Mouse (Mus musculus): ENCODE results near the gene Tubb2a. TPM values are rescaled to one million over a fixed set of nuclear protein-coding genes. Genes with fewer than 3 reads are reported as not detected.
"Not testable (repeated sequence)": the region's sequence is repeated elsewhere in the genome, so short reads cannot be mapped to it uniquely, and the experiment has no call there.

Tubb2a gene
- polyA plus RNA-seq, 1 experiment from 2014 or later = 217 TPM

- H3K27me3 ChIP-seq (ENCODE audit: control insufficient read depth, insufficient read depth, low read length); H3K9ac ChIP-seq (replicated peaks; ENCODE audit: low read depth, low read length); H3K9me3 ChIP-seq (ENCODE audit: control insufficient read depth, low read depth, low read length); H3K4me2 ChIP-seq (replicated peaks; ENCODE audit: low read depth, low read length); H3K4me3 ChIP-seq (ENCODE audit: low read depth, low read length); H3K36me3 ChIP-seq (ENCODE audit: control insufficient read depth, insufficient read depth, low read length): not testable (repeated sequence)
- ATAC-seq (ENCODE audit: insufficient number of reproducible peaks, insufficient read depth, low FRiP score, low read depth) = peak; percentile 17; the same call in 1 of the 2 replicates
- peaks cover 11% of the 10 kb centered on the region for H3K4me1 ChIP-seq (ENCODE audit: control insufficient read depth, insufficient read depth, low read length)
- WGBS = 53% methylated on average over 5 of the region's 5 CpGs
- H3K27ac ChIP-seq (ENCODE audit: low read length) = peak overlapping the region; percentile 52; the same call in 1 of the 2 replicates
These were observed 10.4 kb upstream of the Tubb2a start for GRCm38 (mm10) chr13:34088201-34088649.

- peaks cover 11% of the 10 kb centered on the region for H3K4me1 ChIP-seq (ENCODE audit: control insufficient read depth, insufficient read depth, low read length)
- H3K27ac ChIP-seq (ENCODE audit: low read length) = no peak overlapping the region
- H3K27me3 ChIP-seq (ENCODE audit: control insufficient read depth, insufficient read depth, low read length) = no peaks in the 10 kb centered on the region
- H3K4me2 ChIP-seq (replicated peaks; ENCODE audit: low read depth, low read length) = no peak overlapping the region
- H3K4me3 ChIP-seq (ENCODE audit: low read depth, low read length) = no peak overlapping the region
- H3K9ac ChIP-seq (replicated peaks; ENCODE audit: low read depth, low read length) = no peak overlapping the region
- no peak for ATAC-seq (ENCODE audit: insufficient number of reproducible peaks, insufficient read depth, low FRiP score, low read depth)
- WGBS = 58% methylated on average over 7 of the region's 7 CpGs
- no peaks in the 10 kb centered on the region for H3K9me3 ChIP-seq (ENCODE audit: control insufficient read depth, low read depth, low read length)
- H3K36me3 ChIP-seq (ENCODE audit: control insufficient read depth, insufficient read depth, low read length) = no peaks in the 10 kb centered on the region
These were observed 9.4 kb upstream of the Tubb2a start for GRCm38 (mm10) chr13:34087052-34087812.

DNA sequence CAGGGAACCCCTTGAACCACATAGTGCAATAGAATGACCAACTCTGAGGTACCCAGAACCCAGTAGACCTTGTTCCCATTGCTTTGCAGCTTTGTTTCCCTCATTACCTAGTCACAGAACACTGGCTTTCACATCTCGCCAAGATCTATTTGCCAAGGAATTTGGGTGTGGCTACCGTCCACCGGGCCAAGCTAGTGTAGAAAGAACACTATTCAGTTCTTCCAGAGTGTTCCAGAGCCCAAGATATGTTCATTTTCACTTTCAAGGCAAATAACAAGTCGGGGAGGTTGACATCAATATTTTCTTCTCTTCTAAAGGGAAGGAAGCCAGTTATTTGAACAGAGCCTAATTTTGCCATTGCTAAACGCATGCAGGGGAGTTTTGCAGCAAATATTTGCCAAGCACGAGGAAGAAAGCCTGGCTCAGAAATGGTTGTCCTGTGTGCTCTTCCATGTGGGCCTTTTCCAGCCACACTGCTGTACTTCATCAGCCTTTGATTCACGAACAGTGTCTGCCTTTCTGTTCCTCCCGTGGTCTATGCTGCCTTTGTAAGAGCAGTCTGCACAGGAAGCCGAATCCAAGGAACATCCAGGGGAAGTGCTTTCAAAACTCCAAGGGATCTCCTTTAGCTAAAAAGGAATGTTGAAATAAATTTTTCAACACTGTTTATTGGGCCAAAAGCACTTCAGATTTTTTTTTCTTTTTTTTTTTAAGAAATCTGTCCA, 6.4 kb upstream of the Tubb2a start:
- no peaks in the 10 kb centered on the region for H3K27me3 ChIP-seq (ENCODE audit: control insufficient read depth, insufficient read depth, low read length)
- no peak overlapping the region for H3K4me2 ChIP-seq (replicated peaks; ENCODE audit: low read depth, low read length)
- 48% methylated on average over 9 of the region's 9 CpGs for WGBS
- H3K9me3 ChIP-seq (ENCODE audit: control insufficient read depth, low read depth, low read length) = no peaks in the 10 kb centered on the region
- H3K9ac ChIP-seq (replicated peaks; ENCODE audit: low read depth, low read length) = no peak overlapping the region
- H3K27ac ChIP-seq (ENCODE audit: low read length) = no peak overlapping the region
- ATAC-seq (ENCODE audit: insufficient number of reproducible peaks, insufficient read depth, low FRiP score, low read depth) = no peak
- H3K4me1 ChIP-seq (ENCODE audit: control insufficient read depth, insufficient read depth, low read length) = peaks cover 4% of the 10 kb centered on the region; the same call in 1 of the 2 replicates
- no peaks in the 10 kb centered on the region for H3K36me3 ChIP-seq (ENCODE audit: control insufficient read depth, insufficient read depth, low read length)
- H3K4me3 ChIP-seq (ENCODE audit: low read depth, low read length) = no peak overlapping the region

- Histone ChIP-seq H3K9ac (replicated peaks; ENCODE audit: low read depth, low read length) (no peak overlapping the region), H3K4me1 (ENCODE audit: control insufficient read depth, insufficient read depth, low read length) (peaks cover 5% of the 10 kb centered on the region; the same call in 1 of the 2 replicates), H3K4me2 (replicated peaks; ENCODE audit: low read depth, low read length) (no peak overlapping the region), H3K36me3 (ENCODE audit: control insufficient read depth, insufficient read depth, low read length) (no peaks in the 10 kb centered on the region), H3K4me3 (ENCODE audit: low read depth, low read length) (no peak overlapping the region), H3K27ac (ENCODE audit: low read length) (no peak overlapping the region), H3K27me3 (ENCODE audit: control insufficient read depth, insufficient read depth, low read length) (no peaks in the 10 kb centered on the region), H3K9me3 (ENCODE audit: control insufficient read depth, low read depth, low read length) (no peaks in the 10 kb centered on the region)
- ATAC-seq (ENCODE audit: insufficient number of reproducible peaks, insufficient read depth, low FRiP score, low read depth) = no peak
- 69% methylated on average over 4 of the region's 4 CpGs for WGBS
These were observed 4.1 kb upstream of the Tubb2a start for GRCm38 (mm10) chr13:34081926-34082325.

- Histone ChIP-seq H3K4me2 (replicated peaks; ENCODE audit: low read depth, low read length) (no peak overlapping the region), H3K4me3 (ENCODE audit: low read depth, low read length) (no peak overlapping the region), H3K9ac (replicated peaks; ENCODE audit: low read depth, low read length) (no peak overlapping the region), H3K27ac (ENCODE audit: low read length) (no peak overlapping the region), H3K27me3 (ENCODE audit: control insufficient read depth, insufficient read depth, low read length) (no peaks in the 10 kb centered on the region), H3K9me3 (ENCODE audit: control insufficient read depth, low read depth, low read length) (no peaks in the 10 kb centered on the region), H3K36me3 (ENCODE audit: control insufficient read depth, insufficient read depth, low read length) (peaks cover 3% of the 10 kb centered on the region; the same call in 1 of the 2 replicates), H3K4me1 (ENCODE audit: control insufficient read depth, insufficient read depth, low read length) (peaks cover 9% of the 10 kb centered on the region; the same call in 1 of the 2 replicates)
- no peak for ATAC-seq (ENCODE audit: insufficient number of reproducible peaks, insufficient read depth, low FRiP score, low read depth)
- WGBS = 71% methylated on average over 3 of the region's 3 CpGs
These were observed 2.0 kb upstream of the Tubb2a start for GRCm38 (mm10) chr13:34079801-34080200.

GRCm38 (mm10) chr13:34078500-34079280, 883 bp upstream of the Tubb2a start:
- peaks cover 3% of the 10 kb centered on the region; the same call in 1 of the 2 replicates for H3K36me3 ChIP-seq (ENCODE audit: control insufficient read depth, insufficient read depth, low read length)
- peaks cover 9% of the 10 kb centered on the region; the same call in 1 of the 2 replicates for H3K4me1 ChIP-seq (ENCODE audit: control insufficient read depth, insufficient read depth, low read length)
- peak overlapping the region; percentile 79; the same call in 1 of the 2 replicates for H3K4me3 ChIP-seq (ENCODE audit: low read depth, low read length)
- no peak overlapping the region for H3K27ac ChIP-seq (ENCODE audit: low read length)
- H3K9me3 ChIP-seq (ENCODE audit: control insufficient read depth, low read depth, low read length) = no peaks in the 10 kb centered on the region
- no peak overlapping the region for H3K9ac ChIP-seq (replicated peaks; ENCODE audit: low read depth, low read length)
- WGBS = 40% methylated on average over 16 of the region's 16 CpGs
- peak; percentile 11; the same call in 1 of the 2 replicates for ATAC-seq (ENCODE audit: insufficient number of reproducible peaks, insufficient read depth, low FRiP score, low read depth)
- H3K27me3 ChIP-seq (ENCODE audit: control insufficient read depth, insufficient read depth, low read length) = no peaks in the 10 kb centered on the region
- peak overlapping the region; percentile 78 for H3K4me2 ChIP-seq (replicated peaks; ENCODE audit: low read depth, low read length)

DNA sequence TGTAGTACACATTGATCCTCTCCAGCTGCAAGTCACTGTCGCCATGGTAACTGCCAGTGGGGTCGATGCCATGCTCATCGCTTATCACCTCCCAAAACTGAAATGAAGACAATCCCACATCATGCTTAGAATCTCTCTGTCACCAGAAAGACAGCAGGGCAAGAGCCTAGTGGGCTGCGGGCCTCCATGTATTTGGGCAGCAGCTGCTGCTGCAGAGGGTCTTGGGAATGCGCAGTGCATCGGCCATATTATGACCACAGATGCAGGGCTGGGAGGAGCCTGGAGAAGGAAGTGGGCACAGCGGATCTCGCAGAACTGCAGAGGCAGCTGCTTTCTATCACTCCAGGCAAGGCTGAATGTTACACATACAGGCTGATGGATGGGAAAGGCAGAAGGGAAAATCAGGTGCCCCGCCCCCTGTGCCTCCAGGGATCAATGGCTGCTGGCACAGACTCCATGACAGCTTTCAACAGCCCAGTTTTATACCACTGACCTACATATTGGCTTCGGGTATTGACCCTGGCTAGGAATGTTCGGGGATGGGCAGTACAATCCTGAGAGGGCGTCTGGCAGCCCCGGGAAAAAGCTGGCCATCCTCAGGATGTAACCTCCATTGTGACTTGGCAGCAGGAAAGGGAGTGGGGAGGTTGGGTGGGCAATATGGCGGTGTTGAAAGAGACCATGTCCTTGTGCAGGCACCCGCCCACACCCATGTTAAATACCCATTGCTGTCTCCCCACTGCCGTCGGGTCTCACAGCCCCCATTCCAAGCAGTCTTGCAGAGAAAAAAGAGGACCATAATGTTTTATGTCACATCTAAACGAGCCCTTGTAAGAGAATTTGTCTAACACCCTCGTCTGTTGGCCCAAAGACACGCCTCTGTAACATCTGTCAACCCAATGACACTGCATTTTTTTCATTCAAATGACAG, 981 bp downstream of the Tubb2a start:
- ATAC-seq (ENCODE audit: insufficient number of reproducible peaks, insufficient read depth, low FRiP score, low read depth) = peak; percentile 50; the same call in 1 of the 2 replicates
- Histone ChIP-seq H3K4me3 (ENCODE audit: low read depth, low read length) (peak overlapping the region; percentile 79), H3K36me3 (ENCODE audit: control insufficient read depth, insufficient read depth, low read length) (peaks cover 3% of the 10 kb centered on the region; the same call in 1 of the 2 replicates), H3K4me1 (ENCODE audit: control insufficient read depth, insufficient read depth, low read length) (peaks cover 9% of the 10 kb centered on the region; the same call in 1 of the 2 replicates), H3K9ac (replicated peaks; ENCODE audit: low read depth, low read length) (peak overlapping the region; percentile 63), H3K9me3 (ENCODE audit: control insufficient read depth, low read depth, low read length) (no peaks in the 10 kb centered on the region), H3K4me2 (replicated peaks; ENCODE audit: low read depth, low read length) (peak overlapping the region; percentile 78), H3K27me3 (ENCODE audit: control insufficient read depth, insufficient read depth, low read length) (no peaks in the 10 kb centered on the region), H3K27ac (ENCODE audit: low read length) (peak overlapping the region; percentile 44; the same call in 1 of the 2 replicates)
- WGBS = 25% methylated on average over 20 of the region's 20 CpGs
